Mouse (Mus musculus): ENCODE data around the gene Clcn7. TPM values are rescaled to one million over a fixed set of nuclear protein-coding genes. Genes with fewer than 3 reads are reported as not detected.

Gene Clcn7
- total RNA-seq, 1 experiment, result 35.0 TPM

GRCm38 (mm10) chr17:25184129-25184691, 51.0 kb downstream of the Clcn7 start, which contains the start of gene BC003965:
Gene BC003965 (plus strand): TSS chr17:25184554.
- peak within 1 kb of the TSS; percentile 88 for H3K9ac ChIP-seq (ENCODE audit: insufficient read depth, low read depth, low read length, poor library complexity, severe bottlenecking)
- H3K27ac ChIP-seq (ENCODE audit: insufficient read depth, low read depth, low read length, poor library complexity, severe bottlenecking), result peak within 1 kb of the TSS; percentile 70
- in situ Hi-C loops (cut with MboI; ENCODE audit: low sequenced_read_pairs in 2 of 2, unreplicated experiment in 2 of 2), result no loop called here

GRCm38 (mm10) chr17:25184961-25185360, 51.8 kb downstream of the Clcn7 start:
- Histone ChIP-seq H3K36me3 (ENCODE audit: control insufficient read depth, insufficient read depth, low read length, poor library complexity, severe bottlenecking) (0 out of 2 replicates have a peak, but pooled peaks cover 2% of the 10 kb centered on the region), H3K27ac (ENCODE audit: insufficient read depth, low read depth, low read length, poor library complexity, severe bottlenecking) (no peak overlapping the region), H3K4me3 (ENCODE audit: insufficient read depth in 1 of 2, low read depth in 1 of 2, low read length in 2 of 2, poor library complexity in 1 of 2, severe bottlenecking in 1 of 2) (peak overlapping the region; percentile 81 to 86), H3K4me1 (ENCODE audit: control insufficient read depth in 2 of 2, insufficient read depth in 2 of 2, low read length in 2 of 2, poor library complexity in 1 of 2) (peaks cover 0 to 2% of the 10 kb centered on the region in 2 experiments; a peak in 1 of 4 replicates), H3K9me3 (ENCODE audit: control insufficient read depth, insufficient read depth, low read depth, low read length) (no peaks in the 10 kb centered on the region), H3K9ac (ENCODE audit: insufficient read depth, low read depth, low read length, poor library complexity, severe bottlenecking) (peak overlapping the region; percentile 83)
- DNase-seq (ENCODE audit: low read depth, low spot score), result no peak
- TF ChIP-seq HCFC1 (IDR thresholded peaks at IDR 0.05; ENCODE audit: borderline replicate concordance, insufficient read depth, low read length) (no peak), MAFK (IDR thresholded peaks at IDR 0.05; ENCODE audit: insufficient read depth, low read depth, low read length) (no peak), CHD2 (IDR thresholded peaks at IDR 0.05; ENCODE audit: low read depth, low read length) (no peak), ZNF384 (IDR thresholded peaks at IDR 0.05; ENCODE audit: low read depth, low read length) (no peak), ZC3H11A (IDR thresholded peaks at IDR 0.05; ENCODE audit: borderline replicate concordance, low read depth, low read length) (no peak)
- in situ Hi-C loops (cut with MboI; ENCODE audit: low sequenced_read_pairs in 2 of 2, unreplicated experiment in 2 of 2), result no loop called here

More at GRCm38 (mm10) chr17:25184129-25184691, 51.0 kb downstream of the Clcn7 start, which contains the start of gene BC003965:
- H3K4me3 ChIP-seq (ENCODE audit: insufficient read depth in 1 of 2, low read depth in 1 of 2, low read length in 2 of 2, poor library complexity in 1 of 2, severe bottlenecking in 1 of 2), result peak within 1 kb of the TSS; percentile 81 to 86
- no peak for TF ChIP-seq ZNF384 (IDR thresholded peaks at IDR 0.05; ENCODE audit: low read depth, low read length)
- TF ChIP-seq ZC3H11A (IDR thresholded peaks at IDR 0.05; ENCODE audit: borderline replicate concordance, low read depth, low read length), result no peak
- no peak for TF ChIP-seq MAFK (IDR thresholded peaks at IDR 0.05; ENCODE audit: insufficient read depth, low read depth, low read length)
- TF ChIP-seq HCFC1 (IDR thresholded peaks at IDR 0.05; ENCODE audit: borderline replicate concordance, insufficient read depth, low read length), result peak; percentile 98
- TF ChIP-seq CHD2 (IDR thresholded peaks at IDR 0.05; ENCODE audit: low read depth, low read length), result no peak
- no peaks in the 10 kb centered on the region for H3K9me3 ChIP-seq (ENCODE audit: control insufficient read depth, insufficient read depth, low read depth, low read length)
- H3K4me1 ChIP-seq (ENCODE audit: control insufficient read depth in 2 of 2, insufficient read depth in 2 of 2, low read length in 2 of 2, poor library complexity in 1 of 2), result no peaks in the 10 kb centered on the region; a peak in 1 of 4 replicates
- peak; percentile 97 for DNase-seq (ENCODE audit: low read depth, low spot score)
- H3K36me3 ChIP-seq (ENCODE audit: control insufficient read depth, insufficient read depth, low read length, poor library complexity, severe bottlenecking), result 0 out of 2 replicates have a peak, but pooled peaks cover 2% of the 10 kb centered on the region

- no peaks in the 10 kb centered on the region for H3K9me3 ChIP-seq (ENCODE audit: control insufficient read depth, insufficient read depth, low read depth, low read length)
- no peak for TF ChIP-seq MAFK (IDR thresholded peaks at IDR 0.05; ENCODE audit: insufficient read depth, low read depth, low read length)
- TF ChIP-seq HCFC1 (IDR thresholded peaks at IDR 0.05; ENCODE audit: borderline replicate concordance, insufficient read depth, low read length), result no peak
- TF ChIP-seq CHD2 (IDR thresholded peaks at IDR 0.05; ENCODE audit: low read depth, low read length), result no peak
- TF ChIP-seq ZNF384 (IDR thresholded peaks at IDR 0.05; ENCODE audit: low read depth, low read length), result no peak
- no peak for TF ChIP-seq ZC3H11A (IDR thresholded peaks at IDR 0.05; ENCODE audit: borderline replicate concordance, low read depth, low read length)
- peaks cover 0 to 2% of the 10 kb centered on the region in 2 experiments; a peak in 1 of 4 replicates for H3K4me1 ChIP-seq (ENCODE audit: control insufficient read depth in 2 of 2, insufficient read depth in 2 of 2, low read length in 2 of 2, poor library complexity in 1 of 2)
- peak overlapping the region; percentile 40 to 92 for H3K4me3 ChIP-seq (ENCODE audit: insufficient read depth in 1 of 2, low read depth in 1 of 2, low read length in 2 of 2, poor library complexity in 1 of 2, severe bottlenecking in 1 of 2)
- H3K27ac ChIP-seq (ENCODE audit: insufficient read depth, low read depth, low read length, poor library complexity, severe bottlenecking), result no peak overlapping the region
- in situ Hi-C loops (cut with MboI; ENCODE audit: low sequenced_read_pairs in 2 of 2, unreplicated experiment in 2 of 2), result no loop called here
- H3K36me3 ChIP-seq (ENCODE audit: control insufficient read depth, insufficient read depth, low read length, poor library complexity, severe bottlenecking), result peaks cover 9% of the 10 kb centered on the region; the same call in 1 of the 2 replicates
- no peak for DNase-seq (ENCODE audit: low read depth, low spot score)
- peak overlapping the region; percentile 41; the same call in 1 of the 2 replicates for H3K9ac ChIP-seq (ENCODE audit: insufficient read depth, low read depth, low read length, poor library complexity, severe bottlenecking)
These were observed 54.6 kb downstream of the Clcn7 start for GRCm38 (mm10) chr17:25187784-25188149.

GRCm38 (mm10) chr17:25188150-25189031, 55.2 kb downstream of the Clcn7 start, which contains the start of gene Unkl:
Gene Unkl (plus strand): TSS chr17:25188397.
- Histone ChIP-seq H3K4me1 (ENCODE audit: control insufficient read depth in 2 of 2, insufficient read depth in 2 of 2, low read length in 2 of 2, poor library complexity in 1 of 2) (peaks cover 0 to 2% of the 10 kb centered on the region in 2 experiments; a peak in 1 of 4 replicates), H3K36me3 (ENCODE audit: control insufficient read depth, insufficient read depth, low read length, poor library complexity, severe bottlenecking) (peaks cover 9% of the 10 kb centered on the region; the same call in 1 of the 2 replicates), H3K27ac (ENCODE audit: insufficient read depth, low read depth, low read length, poor library complexity, severe bottlenecking) (peak within 1 kb of the TSS; percentile 59; the same call in 1 of the 2 replicates), H3K4me3 (ENCODE audit: insufficient read depth in 1 of 2, low read depth in 1 of 2, low read length in 2 of 2, poor library complexity in 1 of 2, severe bottlenecking in 1 of 2) (peak within 1 kb of the TSS; percentile 90 to 92), H3K9me3 (ENCODE audit: control insufficient read depth, insufficient read depth, low read depth, low read length) (no peaks in the 10 kb centered on the region), H3K9ac (ENCODE audit: insufficient read depth, low read depth, low read length, poor library complexity, severe bottlenecking) (peak within 1 kb of the TSS; percentile 88)
- TF ChIP-seq HCFC1 (IDR thresholded peaks at IDR 0.05; ENCODE audit: borderline replicate concordance, insufficient read depth, low read length), result no peak
- TF ChIP-seq MAFK (IDR thresholded peaks at IDR 0.05; ENCODE audit: insufficient read depth, low read depth, low read length), result no peak
- TF ChIP-seq ZC3H11A (IDR thresholded peaks at IDR 0.05; ENCODE audit: borderline replicate concordance, low read depth, low read length), result no peak
- no peak for TF ChIP-seq ZNF384 (IDR thresholded peaks at IDR 0.05; ENCODE audit: low read depth, low read length)
- no peak for TF ChIP-seq CHD2 (IDR thresholded peaks at IDR 0.05; ENCODE audit: low read depth, low read length)
- in situ Hi-C loops (cut with MboI; ENCODE audit: low sequenced_read_pairs in 2 of 2, unreplicated experiment in 2 of 2), result no loop called here
- DNase-seq (ENCODE audit: low read depth, low spot score), result no peak
